Mouse (Mus musculus) heart, adult 2 months (tissue): ENCODE data around the gene Mterf2. TPM values are rescaled to one million over a fixed set of nuclear protein-coding genes. Genes with fewer than 3 reads are reported as not detected.
A peak's percentile ranks its signal among the peaks of the same experiment; 100 is the strongest.

ENCODE experiments used
- DNase-seq, 2 experiments: peaks; one replicate each; pipeline ENCODE4 v3.0.0; 2021
- H3K27ac ChIP-seq: fragments of 200-600 bp; 2 replicates; pipeline ENCODE4 v1.8.1; 2022
- H3K27me3 ChIP-seq: fragments of 200-500 bp; 2 replicates; pipeline ENCODE4 v1.6.1; 2012; ENCODE audit warnings: mild to moderate bottlenecking, low read length, inconsistent platforms, mixed read lengths; ENCODE audit not compliant: control insufficient read depth, insufficient read depth
- H3K36me3 ChIP-seq: fragments of 200-500 bp; 2 replicates; pipeline ENCODE4 v1.6.1; 2012; ENCODE audit warnings: low read length, inconsistent platforms; ENCODE audit not compliant: control insufficient read depth, insufficient read depth
- H3K4me1 ChIP-seq: fragments of 200-500 bp; 2 replicates; pipeline ENCODE4 v1.6.1; 2011; ENCODE audit warnings: low read length; ENCODE audit not compliant: control insufficient read depth, insufficient read depth
- H3K4me3 ChIP-seq: fragments of 200-600 bp; 2 replicates; pipeline ENCODE4 v1.8.1; 2022
- H3K79me2 ChIP-seq: fragments of 200-500 bp; replicated peaks from 2 replicates; pipeline ENCODE4 v1.6.1; 2012; ENCODE audit warnings: mild to moderate bottlenecking, inconsistent platforms, low read length, moderate library complexity, mixed read lengths; ENCODE audit not compliant: control insufficient read depth, insufficient read depth
- H3K9ac ChIP-seq: fragments of 200-500 bp; 2 replicates; pipeline ENCODE4 v1.6.1; 2012; ENCODE audit warnings: low read depth, mild to moderate bottlenecking, control low read depth, inconsistent platforms, low read length, mixed read lengths
- CTCF ChIP-seq: fragments of 200-600 bp; IDR thresholded peaks from 2 replicates; pipeline ENCODE4 v1.8.1; 2022; ENCODE audit warnings: antibody characterized with exemption, mild to moderate bottlenecking, moderate library complexity
- EP300 ChIP-seq: fragments of 200-500 bp; IDR thresholded peaks from 2 replicates; pipeline ENCODE4 v1.6.1; 2011; ENCODE audit warnings: low read depth, low read length, control low read depth; ENCODE audit not compliant: insufficient read depth
- POLR2A ChIP-seq: fragments of 200-500 bp; IDR thresholded peaks from 2 replicates; pipeline ENCODE4 v1.6.1; 2011; ENCODE audit warnings: mild to moderate bottlenecking, low read depth, low read length, control low read depth; ENCODE audit not compliant: insufficient read depth
- WGBS: fragments of 180-500 bp; shearing (Covaris S2); methylation state at CpG from one replicate; pipeline ENCODE4 v1.1.7; 2018; 5-methylcytosine and 5-hydroxymethylcytosine counted together
- intact Hi-C: fragments of 180-260 bp; cut with DNase I; formaldehyde crosslinking; loops from one replicate; pipeline ENCODE4 v1.15.1; 2025
- long read RNA-seq: library from polyadenylated mRNA; stranded (forward); transcript quantifications from one replicate; pipeline ENCODE4 v2.0.0, GENCODE M21; 2021
- polyA plus RNA-seq: library from polyadenylated mRNA; depleted of rRNA; stranded (reverse); fragments of >200 nt; gene quantifications from 2 replicates; pipeline ENCODE4 v1.2.3, GENCODE M21; 2012; rRNA removed
- total RNA-seq, 2 experiments: library from RNA; stranded (reverse); gene quantifications; 2 replicates each; pipeline ENCODE4 v1.2.3; 2021

Gene Mterf2
- total RNA-seq (10 to 100 TPM; 18.3 to 23.3 TPM), polyA plus RNA-seq (12.9 and 29.9 TPM in 2 replicates)
- long read RNA-seq, transcript Mterf2-201 (3 exons, 1,567 nt), result major isoform, 12 of 16 reads
- long read RNA-seq, partial matches to known transcripts, result 0 of 16 reads
- long read RNA-seq, other reads (novel, unspliced or antisense), result 2 of 16 reads

GRCm38 (mm10) chr10:85127395-85128287 is at the start of gene Mterf2:
TSS of gene Mterf2 (minus strand) at chr10:85128027.
- Histone ChIP-seq H3K27ac (peak within 1 kb of the TSS; percentile 86), H3K36me3 (no peaks in the 10 kb centered on the region), H3K4me3 (peak within 1 kb of the TSS; percentile 60), H3K27me3 (no peaks in the 10 kb centered on the region), H3K9ac (peak within 1 kb of the TSS; percentile 67), H3K4me1 (peaks cover 2% of the 10 kb centered on the region), H3K79me2 (no peaks in the 10 kb centered on the region)
- intact Hi-C loops, result loop anchor here (10.0 kb wide), 1 partner anchor 473 kb away; no protein-coding TSS in a partner anchor
- TF ChIP-seq POLR2A (peak; percentile 48; the same call in 1 of the 2 replicates), CTCF (peak; percentile 57), EP300 (no peak)
- WGBS, result 5% methylated on average over 20 of the region's 20 CpGs
- DNase-seq, result peak; percentile 86 to 94

- H3K27me3 ChIP-seq, result no peaks in the 10 kb centered on the region
- WGBS, result 72% methylated on average over 2 of the region's 2 CpGs
- H3K4me1 ChIP-seq, result peaks cover 2% of the 10 kb centered on the region
- H3K27ac ChIP-seq, result no peak overlapping the region
- DNase-seq, result no peak
- intact Hi-C loops, result no loop called here
- TF ChIP-seq EP300 (no peak), POLR2A (no peak), CTCF (no peak)
- no peak overlapping the region for H3K4me3 ChIP-seq
- no peak overlapping the region for H3K9ac ChIP-seq
- H3K36me3 ChIP-seq, result no peaks in the 10 kb centered on the region
- H3K79me2 ChIP-seq, result peaks cover 7% of the 10 kb centered on the region
Measured at GRCm38 (mm10) chr10:85176640-85177039, 48.8 kb upstream of the Mterf2 start.

GRCm38 (mm10) chr10:85165306-85165705 is 37.5 kb upstream of the Mterf2 start:
- no peaks in the 10 kb centered on the region for H3K27me3 ChIP-seq
- H3K27ac ChIP-seq, result peak overlapping the region; percentile 51
- TF ChIP-seq POLR2A, result no peak
- no peak for TF ChIP-seq EP300
- no peak for TF ChIP-seq CTCF
- H3K4me1 ChIP-seq, result peaks cover 15% of the 10 kb centered on the region
- H3K4me3 ChIP-seq, result no peak overlapping the region
- peaks cover 2% of the 10 kb centered on the region; the same call in 1 of the 2 replicates for H3K79me2 ChIP-seq
- peaks cover 15% of the 10 kb centered on the region; the same call in 1 of the 2 replicates for H3K36me3 ChIP-seq
- intact Hi-C loops, result no loop called here
- 89% methylated on average over 5 of the region's 5 CpGs for WGBS
- no peak for DNase-seq
- H3K9ac ChIP-seq, result no peak overlapping the region

GRCm38 (mm10) chr10:85164791-85165190 is 37.0 kb upstream of the Mterf2 start:
- H3K27ac ChIP-seq, result no peak overlapping the region
- H3K4me3 ChIP-seq, result no peak overlapping the region
- peaks cover 15% of the 10 kb centered on the region for H3K4me1 ChIP-seq
- no peak for DNase-seq
- H3K79me2 ChIP-seq, result peaks cover 2% of the 10 kb centered on the region; the same call in 1 of the 2 replicates
- no peak overlapping the region for H3K9ac ChIP-seq
- WGBS, result 97% methylated on average over 13 of the region's 13 CpGs
- peaks cover 18% of the 10 kb centered on the region for H3K36me3 ChIP-seq
- intact Hi-C loops, result no loop called here
- H3K27me3 ChIP-seq, result no peaks in the 10 kb centered on the region
- no peak for TF ChIP-seq POLR2A
- TF ChIP-seq EP300, result no peak
- TF ChIP-seq CTCF, result no peak

- TF ChIP-seq CTCF (no peak), EP300 (no peak), POLR2A (no peak)
- H3K4me3 ChIP-seq, result no peak overlapping the region; the same call in 1 of the 2 replicates
- H3K9ac ChIP-seq, result no peak overlapping the region
- 56% methylated on average over 5 of the region's 5 CpGs for WGBS
- H3K27ac ChIP-seq, result peak overlapping the region; percentile 42
- intact Hi-C loops, result no loop called here
- H3K36me3 ChIP-seq, result peaks cover 16% of the 10 kb centered on the region
- H3K4me1 ChIP-seq, result peaks cover 9% of the 10 kb centered on the region
- no peaks in the 10 kb centered on the region for H3K27me3 ChIP-seq
- DNase-seq, result no peak
- no peaks in the 10 kb centered on the region; the same call in 1 of the 2 replicates for H3K79me2 ChIP-seq
Measured at GRCm38 (mm10) chr10:85161745-85162351, 34.0 kb upstream of the Mterf2 start.
